Mouse (Mus musculus) central nervous system, embryonic 14 days (tissue): ENCODE results near the gene Rapgef3. TPM values are rescaled to one million over a fixed set of nuclear protein-coding genes. Genes with fewer than 3 reads are reported as not detected.

Experiments
- polyA plus RNA-seq: library from polyadenylated mRNA; depleted of rRNA; stranded (reverse); fragments of >200 nt; gene quantifications from 2 replicates; pipeline ENCODE4 v1.2.3, GENCODE M21; 2012; rRNA removed

The Rapgef3 gene
- 14.1 and 17.6 TPM in 2 replicates for polyA plus RNA-seq

GRCm38 (mm10) chr15:97767280-97768186, at the start of gene Rapgef3:
TSS of gene Rapgef3 (minus strand) at chr15:97767972.

DNA sequence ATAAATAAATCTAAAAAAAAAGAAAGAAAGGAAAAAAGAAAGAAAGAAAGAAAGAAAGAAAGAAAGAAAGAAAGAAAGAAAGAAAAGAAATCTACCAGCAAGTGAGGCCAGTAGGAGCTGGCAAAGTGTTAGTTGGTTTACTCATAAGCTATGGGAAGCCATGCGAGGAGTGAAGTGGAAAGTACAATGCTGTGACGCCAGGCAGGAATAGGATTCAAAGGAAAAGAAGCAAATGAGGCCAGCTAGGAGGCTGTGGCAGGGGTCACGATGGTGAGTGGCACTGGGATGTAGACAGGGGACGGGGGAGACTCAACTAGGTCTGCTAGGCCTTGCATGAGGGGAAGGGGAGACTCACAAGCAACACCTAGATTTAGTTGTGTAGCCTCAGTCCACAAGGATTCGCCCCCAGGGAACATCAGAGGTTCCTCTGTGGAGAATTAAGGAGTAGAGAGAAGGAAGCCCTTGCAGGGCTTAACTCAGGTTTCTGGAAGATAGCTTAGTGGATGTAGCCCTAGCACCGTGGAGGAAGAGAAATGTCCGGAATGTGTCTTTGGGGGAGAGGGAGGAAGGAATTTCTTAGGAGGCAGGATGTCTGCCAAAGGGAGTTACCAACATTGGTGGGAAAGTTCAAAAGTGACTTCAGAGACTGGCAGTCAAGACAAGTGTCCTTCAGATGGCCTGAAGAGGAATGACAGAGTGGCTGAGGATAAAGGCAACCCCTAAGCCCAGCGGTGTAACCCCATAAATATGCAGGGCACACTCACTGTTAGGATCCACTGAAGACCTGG, 10.7 kb upstream of the Rapgef3 start, which contains the start of gene Slc48a1:
Gene Slc48a1, plus strand, starts transcription at position 210 of the 788 bp plus-strand sequence.

GRCm38 (mm10) chr15:97731111-97731510, 36.7 kb downstream of the Rapgef3 start, which contains the start of gene Endou:
TSS of gene Endou (minus strand) at chr15:97731339.

GRCm38 (mm10) chr15:97705211-97706050, 62.3 kb downstream of the Rapgef3 start, which contains the start of gene Rpap3:
TSS of gene Rpap3 (minus strand) at chr15:97705825.

Other genes with a start within 250 kb of the Rapgef3 start
- 29.1 and 30.8 TPM in 2 replicates for gene Rpap3, start 62.1 kb downstream of the Rapgef3 start, polyA plus RNA-seq
- gene Endou, start 36.6 kb downstream of the Rapgef3 start, polyA plus RNA-seq, result 0.26 and 1.2 TPM in 2 replicates
- 28.6 and 30.3 TPM in 2 replicates for gene Slc48a1, start 10.5 kb upstream of the Rapgef3 start, polyA plus RNA-seq
- 64.9 and 81.7 TPM in 2 replicates for gene Hdac7, start 76.5 kb upstream of the Rapgef3 start, polyA plus RNA-seq
- gene Vdr, start 142.7 kb upstream of the Rapgef3 start, polyA plus RNA-seq, result 0.27 and 0.89 TPM in 2 replicates
- 56.7 and 63.4 TPM in 2 replicates for gene Tmem106c, start 196.2 kb upstream of the Rapgef3 start, polyA plus RNA-seq
- 86.7 and 497 TPM in 2 replicates for gene Col2a1, start 236.7 kb upstream of the Rapgef3 start, polyA plus RNA-seq